Mouse (Mus musculus) bone marrow macrophage, adult 2 months (primary cell): ENCODE measurements around the gene Arhgap27.

Source experiments
- CTCF ChIP-seq: IDR thresholded peaks from 2 replicates; pipeline ENCODE4 v1.5.1; 2012; ENCODE audit warnings: low read depth, mild to moderate bottlenecking, low read length, moderate library complexity
- POLR2A ChIP-seq: IDR thresholded peaks from 2 replicates; pipeline ENCODE4 v1.6.1; 2012; ENCODE audit warnings: mild to moderate bottlenecking, low read depth, low read length, borderline replicate concordance

DNA sequence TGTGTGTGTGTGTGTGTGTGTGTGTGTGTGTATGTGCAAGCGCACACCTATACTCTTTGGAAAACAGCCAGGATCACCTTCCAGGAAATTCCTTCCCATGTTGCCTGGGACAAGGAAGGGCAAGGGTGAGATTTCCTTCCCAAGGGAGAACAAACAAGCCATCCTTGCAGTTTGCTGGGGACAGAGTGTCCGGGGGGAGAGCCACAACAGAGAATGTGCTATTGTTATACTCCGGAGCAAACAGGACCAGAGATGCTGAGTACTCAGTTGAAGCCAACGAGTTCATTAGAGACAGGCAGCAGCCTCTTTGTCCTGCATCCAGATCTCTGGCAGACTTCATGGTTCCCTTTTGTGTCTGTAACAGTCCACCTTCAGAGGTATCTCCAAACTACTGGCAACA, 5.2 kb downstream of the Arhgap27 start:
- TF ChIP-seq CTCF (no peak), POLR2A (no peak)
